Mouse (Mus musculus) kidney, adult 2 months (tissue): ENCODE results near the gene Adgrl1. TPM values are rescaled to one million over a fixed set of nuclear protein-coding genes. Genes with fewer than 3 reads are reported as not detected.
A peak's percentile ranks its signal among the peaks of the same experiment; 100 is the strongest.

ENCODE experiments used
- DNase-seq: peaks from one replicate; pipeline ENCODE4 v3.0.0; 2021
- H3K27ac ChIP-seq: fragments of 200-500 bp; 2 replicates; pipeline ENCODE4 v1.5.1; 2012; ENCODE audit warnings: low read depth, low read length, control low read depth, inconsistent platforms; ENCODE audit not compliant: insufficient read depth
- H3K27me3 ChIP-seq: fragments of 200-500 bp; replicated peaks from 2 replicates; pipeline ENCODE4 v1.6.1; 2012; ENCODE audit warnings: mild to moderate bottlenecking, moderate library complexity, low read length, inconsistent platforms; ENCODE audit not compliant: control insufficient read depth, insufficient read depth
- H3K36me3 ChIP-seq: fragments of 200-500 bp; 2 replicates; pipeline ENCODE4 v1.6.1; 2012; ENCODE audit warnings: mild to moderate bottlenecking, moderate library complexity, low read length, inconsistent platforms; ENCODE audit not compliant: control insufficient read depth, insufficient read depth
- H3K4me1 ChIP-seq: fragments of 200-500 bp; 2 replicates; pipeline ENCODE4 v1.6.1; 2011; ENCODE audit warnings: low read length; ENCODE audit not compliant: control insufficient read depth, insufficient read depth
- H3K4me3 ChIP-seq: fragments of 200-500 bp; 2 replicates; pipeline ENCODE4 v1.5.1; 2011; ENCODE audit warnings: mild to moderate bottlenecking, low read depth, low read length, control low read depth; ENCODE audit not compliant: insufficient read depth
- CTCF ChIP-seq: fragments of 200-500 bp; conservative IDR thresholded peaks from 2 replicates; pipeline ENCODE4 v1.5.1; 2011; ENCODE audit warnings: low read depth, mild to moderate bottlenecking, control low read depth, low read length, moderate library complexity, mixed read lengths; ENCODE audit not compliant: insufficient read depth, insufficient read length
- POLR2A ChIP-seq: fragments of 200-500 bp; IDR thresholded peaks from one replicate; pipeline ENCODE4 v1.6.1; 2011; ENCODE audit warnings: low read depth, low read length, control low read depth
- WGBS: fragments of 180-500 bp; shearing (Covaris S2); methylation state at CpG from one replicate; pipeline ENCODE4 v1.1.7; 2018; 5-methylcytosine and 5-hydroxymethylcytosine counted together
- polyA plus RNA-seq: library from polyadenylated mRNA; depleted of rRNA; stranded (reverse); fragments of >200 nt; gene quantifications from 2 replicates; pipeline ENCODE4 v1.2.3, GENCODE M21; 2012

The Adgrl1 gene
- polyA plus RNA-seq, 1 experiment, result 28.7 TPM

DNA sequence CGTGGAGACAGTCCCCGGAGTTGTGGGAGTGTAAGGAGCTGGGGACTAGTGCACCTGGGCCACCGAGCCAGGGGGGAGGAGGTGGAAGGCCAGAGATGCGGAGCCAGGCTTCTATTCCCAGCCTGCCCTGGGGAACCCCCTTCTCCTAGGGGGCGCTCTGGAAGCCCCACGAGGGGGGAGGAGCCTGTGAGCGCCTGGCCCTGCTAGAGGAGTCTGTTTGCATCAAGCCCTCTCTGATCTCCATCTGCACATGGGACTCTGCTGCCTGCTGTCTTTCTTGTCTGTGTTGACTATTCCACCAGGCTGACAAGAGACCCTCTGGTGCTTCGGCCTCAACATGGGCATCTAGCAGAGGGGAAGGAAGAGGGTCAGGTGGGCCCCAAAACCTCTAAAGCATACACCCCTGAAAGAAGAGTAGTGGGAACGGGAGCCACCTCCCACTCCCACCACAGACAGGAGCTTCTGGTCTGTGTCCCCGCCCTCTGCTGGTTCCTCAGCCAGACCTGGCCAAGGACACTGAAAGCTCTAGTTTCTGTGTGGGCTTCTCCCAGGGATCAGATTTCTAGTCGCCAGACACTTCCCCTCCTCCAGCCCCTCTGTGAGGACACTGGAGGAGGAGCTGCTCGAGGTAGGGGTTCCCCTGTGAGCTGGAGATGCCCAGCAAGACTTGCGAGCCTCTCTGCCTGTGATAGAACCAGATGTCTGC lies 3.2 kb downstream of the Adgrl1 start:
- no peak for TF ChIP-seq POLR2A
- no peak for TF ChIP-seq CTCF
- no peak overlapping the region for H3K4me3 ChIP-seq
- DNase-seq, result no peak
- H3K27ac ChIP-seq, result no peak overlapping the region
- H3K36me3 ChIP-seq, result no peaks in the 10 kb centered on the region
- no peaks in the 10 kb centered on the region for H3K27me3 ChIP-seq
- WGBS, result 38% methylated on average over 13 of the region's 13 CpGs
- no peaks in the 10 kb centered on the region for H3K4me1 ChIP-seq

DNA sequence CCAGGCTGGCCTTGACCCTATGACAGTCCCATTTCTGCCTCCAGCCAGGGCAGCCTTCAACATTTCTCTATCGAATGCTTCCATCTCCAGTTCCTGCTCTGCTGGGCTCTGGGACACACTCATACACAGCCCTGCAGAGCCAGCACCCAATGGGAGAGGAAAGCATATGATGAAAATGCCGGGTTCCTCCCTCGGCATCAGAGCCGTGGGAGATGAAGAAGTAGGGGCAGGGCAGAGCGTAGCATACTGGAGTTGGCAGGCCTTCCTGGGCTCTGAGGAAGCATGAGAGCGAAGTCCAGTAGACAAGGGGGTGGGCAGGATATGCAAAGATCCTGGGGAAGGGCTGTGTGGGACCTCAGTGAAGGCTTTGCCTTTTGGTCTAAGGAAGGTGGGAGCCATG lies 8.7 kb downstream of the Adgrl1 start:
- no peak overlapping the region for H3K4me3 ChIP-seq
- no peaks in the 10 kb centered on the region for H3K4me1 ChIP-seq
- no peaks in the 10 kb centered on the region for H3K27me3 ChIP-seq
- no peak overlapping the region for H3K27ac ChIP-seq
- no peak for TF ChIP-seq POLR2A
- no peak for TF ChIP-seq CTCF
- 52% methylated on average over 6 of the region's 6 CpGs for WGBS
- no peaks in the 10 kb centered on the region for H3K36me3 ChIP-seq
- no peak for DNase-seq

DNA sequence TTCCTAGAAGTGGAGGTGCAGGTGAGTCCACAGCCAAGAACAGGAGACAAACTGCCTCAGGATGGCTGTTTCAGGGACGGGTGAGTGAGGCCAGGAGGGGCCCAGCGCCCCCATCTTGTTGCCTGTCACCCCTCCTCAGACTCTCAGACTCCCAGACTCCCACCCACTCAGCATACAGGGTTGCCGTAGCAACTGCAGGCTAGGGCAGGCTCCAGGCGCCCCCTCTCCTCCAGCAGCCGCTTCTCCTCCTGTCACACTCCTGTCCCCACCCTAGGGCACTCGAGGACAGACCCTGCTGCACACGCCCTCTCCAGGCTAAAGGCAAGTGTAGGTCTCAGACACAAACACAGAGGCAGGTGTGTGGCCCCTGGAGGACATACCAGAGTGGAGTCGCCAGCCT lies 9.4 kb downstream of the Adgrl1 start:
- WGBS, result 74% methylated on average over 8 of the region's 8 CpGs
- Histone ChIP-seq H3K4me1 (no peaks in the 10 kb centered on the region), H3K4me3 (no peak overlapping the region), H3K27ac (no peak overlapping the region), H3K36me3 (no peaks in the 10 kb centered on the region), H3K27me3 (no peaks in the 10 kb centered on the region)
- no peak for TF ChIP-seq CTCF
- no peak for TF ChIP-seq POLR2A
- DNase-seq, result no peak

DNA sequence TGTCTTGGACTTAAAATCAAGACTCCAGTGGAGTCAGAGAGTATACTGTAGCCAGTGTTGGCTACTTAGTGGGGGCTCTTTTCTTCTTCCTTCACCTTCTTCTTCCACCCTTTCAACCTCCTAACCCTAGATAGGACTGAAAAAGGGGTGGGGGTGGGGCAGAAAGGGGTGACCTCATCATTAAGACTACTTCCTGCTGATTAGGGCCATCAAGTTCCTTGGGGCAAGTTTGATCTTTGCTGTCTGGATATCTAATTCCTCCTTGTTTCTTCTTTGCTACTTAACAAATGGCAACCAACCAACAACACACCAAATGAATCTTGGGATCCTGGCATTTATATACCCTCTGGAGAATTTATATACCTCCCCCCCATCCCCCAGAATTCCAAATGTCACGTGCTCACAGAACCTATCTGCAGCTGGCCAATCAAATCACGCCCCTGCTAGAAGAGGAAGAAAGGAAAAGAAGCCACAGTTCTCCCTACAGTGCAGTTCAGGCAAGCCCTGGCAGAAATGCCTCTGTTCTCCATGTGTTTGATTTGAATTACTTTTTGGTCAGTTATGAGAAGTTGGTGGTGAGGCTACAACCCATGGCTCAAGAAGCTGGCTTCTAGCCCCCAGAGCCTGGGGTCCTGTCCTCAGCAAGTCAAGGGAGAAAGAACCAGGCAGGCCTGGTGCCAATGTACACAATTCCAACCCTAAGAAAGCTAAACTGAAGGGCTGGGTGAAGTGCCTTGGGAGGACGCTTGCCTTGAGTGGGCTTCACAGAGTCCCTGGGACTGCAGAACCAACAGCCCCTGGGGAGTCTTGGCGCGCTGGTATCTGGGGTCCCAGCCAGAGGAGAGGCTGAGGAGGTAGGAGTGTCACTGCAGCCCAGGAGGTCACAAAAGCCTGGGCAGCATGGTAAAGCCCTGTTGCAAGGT lies 12.2 kb downstream of the Adgrl1 start:
- H3K4me1 ChIP-seq, result no peaks in the 10 kb centered on the region
- H3K27ac ChIP-seq, result no peak overlapping the region
- no peak overlapping the region for H3K4me3 ChIP-seq
- DNase-seq, result no peak
- WGBS, result 60% methylated on average over 5 of the region's 5 CpGs
- H3K36me3 ChIP-seq, result no peaks in the 10 kb centered on the region
- no peaks in the 10 kb centered on the region for H3K27me3 ChIP-seq
- no peak for TF ChIP-seq POLR2A
- TF ChIP-seq CTCF, result no peak

DNA sequence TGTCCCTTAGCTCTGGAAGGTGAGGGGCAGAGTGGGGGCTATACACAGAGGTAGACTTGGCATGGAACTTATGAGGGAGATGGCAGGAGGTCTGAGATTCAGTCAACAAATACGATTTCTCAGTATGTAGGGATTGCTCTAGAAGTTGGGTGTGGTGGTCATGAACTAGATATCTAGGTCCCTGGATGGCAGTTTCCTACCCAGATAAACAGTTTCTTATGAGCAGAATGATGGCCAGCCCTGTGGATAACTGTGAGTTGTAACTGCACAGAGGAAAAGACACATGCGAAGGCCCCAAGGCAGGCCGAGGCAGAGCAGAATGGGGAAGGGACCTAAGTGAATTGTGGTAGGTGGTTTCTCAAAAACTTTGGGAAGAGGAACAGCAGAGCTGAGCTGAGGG lies 14.3 kb downstream of the Adgrl1 start:
- Histone ChIP-seq H3K4me3 (no peak overlapping the region), H3K4me1 (no peaks in the 10 kb centered on the region), H3K36me3 (no peaks in the 10 kb centered on the region), H3K27ac (no peak overlapping the region), H3K27me3 (no peaks in the 10 kb centered on the region)
- no peak for TF ChIP-seq POLR2A
- TF ChIP-seq CTCF, result no peak
- DNase-seq, result no peak
- 90% methylated on average over 3 of the region's 3 CpGs for WGBS

DNA sequence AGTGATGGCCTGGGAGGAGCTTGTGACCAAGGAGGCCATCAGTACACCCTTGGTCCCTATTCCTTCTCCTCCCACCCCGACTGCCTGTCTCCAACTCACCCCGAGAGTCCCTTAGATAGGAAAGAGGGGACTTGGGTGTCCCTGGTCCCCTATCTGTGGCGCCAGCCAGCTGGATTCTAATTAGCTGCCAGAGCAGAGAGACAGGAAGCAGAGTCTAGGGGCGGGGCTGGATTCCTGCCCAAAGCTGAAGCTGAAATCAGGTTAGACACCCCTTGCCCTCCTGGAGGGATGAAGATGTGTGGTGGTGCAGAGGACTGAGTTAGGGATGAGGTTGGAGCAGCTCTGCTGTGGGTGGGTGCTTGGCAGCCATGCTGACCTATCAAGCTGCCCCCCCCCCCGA lies 15.0 kb downstream of the Adgrl1 start:
- peak; percentile 38 for DNase-seq
- no peak overlapping the region for H3K27ac ChIP-seq
- no peaks in the 10 kb centered on the region for H3K27me3 ChIP-seq
- H3K4me3 ChIP-seq, result no peak overlapping the region
- 64% methylated on average over 5 of the region's 5 CpGs for WGBS
- H3K4me1 ChIP-seq, result no peaks in the 10 kb centered on the region
- no peaks in the 10 kb centered on the region for H3K36me3 ChIP-seq
- TF ChIP-seq CTCF (no peak), POLR2A (no peak)

DNA sequence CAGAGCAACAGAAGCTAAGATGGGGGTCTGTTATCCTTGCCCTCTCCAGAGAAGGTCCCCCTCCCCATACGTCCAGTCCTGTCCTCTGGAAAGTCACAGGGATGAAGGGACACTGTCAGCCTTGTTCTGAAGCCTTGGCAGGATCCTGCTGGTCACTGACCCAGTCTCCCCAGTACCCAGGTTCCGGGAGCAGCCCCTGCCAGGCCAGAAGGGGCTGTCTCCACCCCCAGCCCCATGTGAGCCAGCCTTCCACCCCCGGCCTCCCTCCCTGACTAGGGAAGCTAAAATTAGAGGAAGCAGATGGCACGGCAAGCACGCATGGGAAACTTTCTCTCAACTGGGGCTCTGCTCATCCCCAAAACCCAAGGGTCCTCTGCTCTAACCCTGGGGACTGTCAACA lies 16.1 kb downstream of the Adgrl1 start:
- no peak for DNase-seq
- no peak for TF ChIP-seq POLR2A
- no peak for TF ChIP-seq CTCF
- 72% methylated on average over 5 of the region's 5 CpGs for WGBS
- no peak overlapping the region for H3K27ac ChIP-seq
- H3K4me1 ChIP-seq, result no peaks in the 10 kb centered on the region
- H3K27me3 ChIP-seq, result no peaks in the 10 kb centered on the region
- H3K4me3 ChIP-seq, result no peak overlapping the region
- no peaks in the 10 kb centered on the region for H3K36me3 ChIP-seq
